Mouse (Mus musculus): ENCODE data around the gene Qtrt1. TPM values are rescaled to one million over a fixed set of nuclear protein-coding genes. Genes with fewer than 3 reads are reported as not detected.

The Qtrt1 gene
- polyA plus RNA-seq, 1 experiment = 48.2 TPM

DNA sequence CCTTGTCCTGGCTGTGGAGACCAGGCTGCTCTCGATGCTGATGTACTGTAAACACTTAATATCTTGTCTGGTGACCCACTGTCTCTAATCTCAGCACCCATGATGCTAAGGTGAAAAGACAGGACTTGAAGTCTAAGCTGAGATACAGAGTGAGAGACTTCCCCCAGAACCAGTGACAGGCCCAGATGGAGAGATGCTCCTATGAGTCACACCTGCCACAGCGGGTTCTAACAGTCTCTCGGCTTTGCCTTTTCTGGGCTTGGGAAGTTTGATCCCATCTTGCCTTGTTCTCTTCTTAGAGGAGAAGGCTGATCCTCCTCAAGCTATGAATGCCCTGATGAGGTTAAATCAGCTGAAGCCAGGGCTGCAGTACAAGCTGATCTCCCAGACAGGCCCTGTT lies 14.5 kb upstream of the Qtrt1 start:
- Histone ChIP-seq H3K4me3 (ENCODE audit: control insufficient read depth, insufficient read depth, low read length) (no peak overlapping the region), H3K4me1 (replicated peaks; ENCODE audit: control insufficient read depth, insufficient read depth, low read length) (no peaks in the 10 kb centered on the region), H3K27me3 (ENCODE audit: control insufficient read depth, insufficient read depth, low read length) (no peaks in the 10 kb centered on the region), H3K27ac (ENCODE audit: control insufficient read depth, insufficient read depth, low read length) (no peak overlapping the region), H3K36me3 (ENCODE audit: control insufficient read depth, insufficient read depth, low read length) (peaks cover 94% of the 10 kb centered on the region)
- no peak for TF ChIP-seq CTCF (IDR thresholded peaks at IDR 0.05; ENCODE audit: borderline replicate concordance, control insufficient read depth, extremely low read depth, insufficient read depth, low read length, poor library complexity)
- TF ChIP-seq POLR2A (IDR thresholded peaks at IDR 0.05; ENCODE audit: control insufficient read depth, extremely low read depth, insufficient read depth, low read length, poor library complexity) = no peak
- WGBS = 100% methylated on average over 3 of the region's 3 CpGs
- DNase-seq = no peak

GRCm38 (mm10) chr9:21401042-21401441 lies 10.6 kb upstream of the Qtrt1 start:
- peaks cover 92% of the 10 kb centered on the region for H3K36me3 ChIP-seq (ENCODE audit: control insufficient read depth, insufficient read depth, low read length)

GRCm38 (mm10) chr9:21402764-21403253 lies 8.8 kb upstream of the Qtrt1 start:
- no peak for DNase-seq
- Histone ChIP-seq H3K4me1 (replicated peaks; ENCODE audit: control insufficient read depth, insufficient read depth, low read length) (no peaks in the 10 kb centered on the region), H3K27ac (ENCODE audit: control insufficient read depth, insufficient read depth, low read length) (no peak overlapping the region), H3K27me3 (ENCODE audit: control insufficient read depth, insufficient read depth, low read length) (no peaks in the 10 kb centered on the region), H3K4me3 (ENCODE audit: control insufficient read depth, insufficient read depth, low read length) (no peak overlapping the region), H3K36me3 (ENCODE audit: control insufficient read depth, insufficient read depth, low read length) (peaks cover 79% of the 10 kb centered on the region)
- no peak for TF ChIP-seq CTCF (IDR thresholded peaks at IDR 0.05; ENCODE audit: borderline replicate concordance, control insufficient read depth, extremely low read depth, insufficient read depth, low read length, poor library complexity)
- TF ChIP-seq POLR2A (IDR thresholded peaks at IDR 0.05; ENCODE audit: control insufficient read depth, extremely low read depth, insufficient read depth, low read length, poor library complexity) = no peak
- 97% methylated on average over 11 of the region's 11 CpGs for WGBS

More at GRCm38 (mm10) chr9:21401042-21401441, 10.6 kb upstream of the Qtrt1 start:
- Histone ChIP-seq H3K4me1 (replicated peaks; ENCODE audit: control insufficient read depth, insufficient read depth, low read length) (no peaks in the 10 kb centered on the region), H3K27ac (ENCODE audit: control insufficient read depth, insufficient read depth, low read length) (no peak overlapping the region), H3K27me3 (ENCODE audit: control insufficient read depth, insufficient read depth, low read length) (no peaks in the 10 kb centered on the region), H3K4me3 (ENCODE audit: control insufficient read depth, insufficient read depth, low read length) (no peak overlapping the region)
- no peak for TF ChIP-seq POLR2A (IDR thresholded peaks at IDR 0.05; ENCODE audit: control insufficient read depth, extremely low read depth, insufficient read depth, low read length, poor library complexity)
- no peak for TF ChIP-seq CTCF (IDR thresholded peaks at IDR 0.05; ENCODE audit: borderline replicate concordance, control insufficient read depth, extremely low read depth, insufficient read depth, low read length, poor library complexity)
- no peak for DNase-seq
- WGBS = 98% methylated on average over 9 of the region's 9 CpGs

DNA sequence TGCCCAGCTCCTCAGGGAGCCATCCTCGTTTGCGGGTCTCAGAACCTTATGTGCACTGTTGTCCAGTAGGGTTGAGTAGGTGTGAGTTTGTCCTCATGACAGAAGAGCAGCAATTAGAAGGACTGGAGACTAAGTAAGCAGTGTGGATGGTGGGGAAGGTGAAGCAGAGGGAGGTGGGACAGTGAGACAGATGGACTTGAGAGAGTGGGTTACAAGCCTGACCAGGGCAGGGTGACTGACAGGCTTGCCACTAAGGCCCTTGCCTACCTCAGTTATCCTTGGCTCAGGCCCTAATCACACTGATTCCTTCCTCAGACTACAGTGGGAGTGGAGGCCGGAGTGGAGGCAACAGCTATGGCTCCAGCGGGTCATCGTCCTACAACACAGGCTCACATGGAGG lies 7.9 kb upstream of the Qtrt1 start:
- Histone ChIP-seq H3K4me1 (replicated peaks; ENCODE audit: control insufficient read depth, insufficient read depth, low read length) (no peaks in the 10 kb centered on the region), H3K36me3 (ENCODE audit: control insufficient read depth, insufficient read depth, low read length) (peaks cover 70% of the 10 kb centered on the region), H3K27me3 (ENCODE audit: control insufficient read depth, insufficient read depth, low read length) (no peaks in the 10 kb centered on the region), H3K4me3 (ENCODE audit: control insufficient read depth, insufficient read depth, low read length) (no peak overlapping the region), H3K27ac (ENCODE audit: control insufficient read depth, insufficient read depth, low read length) (no peak overlapping the region)
- no peak for DNase-seq
- 98% methylated on average over 5 of the region's 5 CpGs for WGBS
- no peak for TF ChIP-seq CTCF (IDR thresholded peaks at IDR 0.05; ENCODE audit: borderline replicate concordance, control insufficient read depth, extremely low read depth, insufficient read depth, low read length, poor library complexity)
- TF ChIP-seq POLR2A (IDR thresholded peaks at IDR 0.05; ENCODE audit: control insufficient read depth, extremely low read depth, insufficient read depth, low read length, poor library complexity) = no peak

DNA sequence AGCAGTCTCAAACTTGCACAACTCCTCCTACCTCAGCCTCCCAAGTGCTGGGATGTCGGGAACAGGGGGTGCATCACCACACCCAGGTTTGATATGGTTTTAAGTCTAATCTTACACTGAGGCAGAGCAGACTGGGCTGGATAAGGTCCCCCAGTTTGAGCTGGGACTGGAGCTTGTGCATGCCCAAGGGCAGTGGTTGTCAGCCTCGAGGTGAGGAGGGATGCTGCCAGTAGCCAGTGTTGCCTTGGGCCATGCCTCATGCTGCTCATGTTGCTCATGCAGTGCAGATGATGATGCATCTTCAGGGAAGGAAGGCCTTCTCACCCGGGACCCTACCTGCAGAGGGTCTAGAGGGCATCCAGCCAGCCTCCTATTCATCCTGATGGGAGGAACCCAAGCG lies 6.1 kb upstream of the Qtrt1 start:
- H3K36me3 ChIP-seq (ENCODE audit: control insufficient read depth, insufficient read depth, low read length) = peaks cover 53% of the 10 kb centered on the region
- TF ChIP-seq POLR2A (IDR thresholded peaks at IDR 0.05; ENCODE audit: control insufficient read depth, extremely low read depth, insufficient read depth, low read length, poor library complexity) = no peak
- no peak for TF ChIP-seq CTCF (IDR thresholded peaks at IDR 0.05; ENCODE audit: borderline replicate concordance, control insufficient read depth, extremely low read depth, insufficient read depth, low read length, poor library complexity)
- DNase-seq = no peak

DNA sequence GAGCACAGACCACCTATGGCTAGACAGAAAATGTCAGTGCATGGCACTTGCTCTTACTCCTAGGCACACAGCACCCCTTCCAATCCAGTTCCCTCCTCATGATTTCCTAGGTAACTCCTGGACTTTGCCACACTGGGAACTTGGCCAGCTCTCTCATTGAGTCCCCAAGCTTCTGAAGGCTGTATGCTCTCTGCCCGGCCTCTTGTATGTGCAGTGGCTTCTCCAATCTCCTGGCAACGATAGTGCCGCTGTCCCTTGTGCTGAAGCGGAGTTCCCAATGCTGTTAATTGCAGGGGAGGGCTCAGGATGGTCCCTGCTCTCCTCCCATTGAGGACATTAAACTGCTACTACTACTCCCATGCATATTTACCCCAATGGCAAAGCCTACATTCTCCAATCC lies 3.7 kb upstream of the Qtrt1 start:
- H3K27me3 ChIP-seq (ENCODE audit: control insufficient read depth, insufficient read depth, low read length) = no peaks in the 10 kb centered on the region
- TF ChIP-seq POLR2A (IDR thresholded peaks at IDR 0.05; ENCODE audit: control insufficient read depth, extremely low read depth, insufficient read depth, low read length, poor library complexity) (no peak), CTCF (IDR thresholded peaks at IDR 0.05; ENCODE audit: borderline replicate concordance, control insufficient read depth, extremely low read depth, insufficient read depth, low read length, poor library complexity) (no peak)
- no peak for DNase-seq
- H3K36me3 ChIP-seq (ENCODE audit: control insufficient read depth, insufficient read depth, low read length) = peaks cover 33% of the 10 kb centered on the region
- H3K27ac ChIP-seq (ENCODE audit: control insufficient read depth, insufficient read depth, low read length) = no peak overlapping the region
- no peak overlapping the region for H3K4me3 ChIP-seq (ENCODE audit: control insufficient read depth, insufficient read depth, low read length)
- WGBS = 20% methylated on average over 4 of the region's 4 CpGs
- H3K4me1 ChIP-seq (replicated peaks; ENCODE audit: control insufficient read depth, insufficient read depth, low read length) = peaks cover 9% of the 10 kb centered on the region

More for the DNA sequence above, 6.1 kb upstream of the Qtrt1 start:
- H3K27ac ChIP-seq (ENCODE audit: control insufficient read depth, insufficient read depth, low read length) = no peak overlapping the region
- no peaks in the 10 kb centered on the region for H3K4me1 ChIP-seq (replicated peaks; ENCODE audit: control insufficient read depth, insufficient read depth, low read length)
- 91% methylated on average over 4 of the region's 4 CpGs for WGBS
- H3K27me3 ChIP-seq (ENCODE audit: control insufficient read depth, insufficient read depth, low read length) = no peaks in the 10 kb centered on the region
- H3K4me3 ChIP-seq (ENCODE audit: control insufficient read depth, insufficient read depth, low read length) = no peak overlapping the region

DNA sequence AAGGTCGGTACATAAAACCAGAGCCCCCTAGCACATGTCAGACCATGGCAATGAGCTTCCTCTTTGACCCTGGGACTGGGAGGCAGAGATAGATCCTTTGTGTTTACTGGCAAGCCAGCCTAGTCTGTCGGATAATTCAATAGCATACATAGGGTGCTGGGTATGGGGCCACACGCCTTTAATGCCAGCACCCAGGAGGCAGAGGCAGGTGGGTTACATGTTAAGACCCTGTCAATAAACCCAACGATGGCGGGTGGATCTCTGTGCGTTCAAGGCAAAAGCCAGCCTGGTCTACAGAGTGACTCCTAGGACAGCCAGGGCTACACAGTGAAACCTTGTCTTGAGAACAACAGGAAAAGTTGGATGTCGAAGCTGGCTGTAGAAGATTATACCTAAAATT lies 3.0 kb upstream of the Qtrt1 start:
- DNase-seq = no peak
- TF ChIP-seq POLR2A (IDR thresholded peaks at IDR 0.05; ENCODE audit: control insufficient read depth, extremely low read depth, insufficient read depth, low read length, poor library complexity) (no peak), CTCF (IDR thresholded peaks at IDR 0.05; ENCODE audit: borderline replicate concordance, control insufficient read depth, extremely low read depth, insufficient read depth, low read length, poor library complexity) (no peak)
- no peak overlapping the region for H3K27ac ChIP-seq (ENCODE audit: control insufficient read depth, insufficient read depth, low read length)
- H3K4me1 ChIP-seq (replicated peaks; ENCODE audit: control insufficient read depth, insufficient read depth, low read length) = peaks cover 9% of the 10 kb centered on the region
- 72% methylated on average over 7 of the region's 7 CpGs for WGBS
- H3K4me3 ChIP-seq (ENCODE audit: control insufficient read depth, insufficient read depth, low read length) = no peak overlapping the region
- H3K27me3 ChIP-seq (ENCODE audit: control insufficient read depth, insufficient read depth, low read length) = no peaks in the 10 kb centered on the region
- H3K36me3 ChIP-seq (ENCODE audit: control insufficient read depth, insufficient read depth, low read length) = peaks cover 26% of the 10 kb centered on the region
